ENCODE assay signal across 23 mouse cellular contexts in the genomic region with DNA sequence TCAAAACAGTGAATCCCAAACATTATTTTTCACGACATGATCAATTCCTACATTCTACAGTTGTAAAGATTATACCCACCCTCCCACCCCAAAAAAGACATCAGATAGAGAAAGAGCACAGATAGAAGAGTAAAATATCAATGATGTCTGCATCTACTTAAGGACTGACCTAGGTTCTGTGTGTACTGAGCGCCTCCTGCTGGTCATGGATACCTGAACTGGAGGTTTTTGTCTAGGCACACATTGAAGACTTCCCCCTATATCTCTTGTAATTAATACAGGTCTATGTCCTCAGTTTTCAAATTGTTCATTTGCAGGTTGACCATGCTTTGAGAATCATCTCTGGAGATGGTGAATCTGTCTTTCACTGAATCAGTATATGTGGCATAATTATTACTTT.
DNase-seq lines count a peak whose midpoint lies in the region; ATAC-seq lines count a peak whose summit lies in the region.
"Had no signal": no experiment of that assay in that cellular context is flagged by ENCODE, and none has a peak within 500 bp of the region (broad histone marks: within the 10 kb centered on the region; RNA-seq: fewer than 3 reads in every experiment).

No protein-coding gene starts in this region.

- no peak overlapping the region for H3K9ac ChIP-seq in hindbrain, embryonic 14.5 days
- H3K9ac ChIP-seq: embryonic facial prominence, embryonic 15.5 days; limb, embryonic 15.5 days; midbrain, embryonic 13.5 days; neural tube, embryonic 15.5 days had no signal

- peaks cover 38% of the 10 kb centered on the region for H3K9me3 ChIP-seq in hindbrain, embryonic 14.5 days (ENCODE audit: control insufficient read depth, low read length)
- H3K9me3 ChIP-seq: embryonic facial prominence, embryonic 15.5 days; limb, embryonic 15.5 days had no signal

- ATAC-seq in CD4-positive, CD25-positive, alpha-beta regulatory T cell, adult 4 months, result no peak
- ATAC-seq in hindbrain, embryonic 14.5 days (ENCODE audit: low FRiP score), result no peak
- ATAC-seq: hindbrain, postnatal 0 days; midbrain, embryonic 13.5 days had no signal

- H3K27me3 ChIP-seq in hindbrain, embryonic 14.5 days (ENCODE audit: control insufficient read depth, insufficient read depth, low read length), result no peaks in the 10 kb centered on the region
- H3K27me3 ChIP-seq: embryonic facial prominence, embryonic 15.5 days; limb, embryonic 15.5 days; midbrain, embryonic 13.5 days; neural tube, embryonic 15.5 days had no signal

- WGBS in hindbrain, embryonic 14.5 days, result 47% methylated on average over 2 of the region's 2 CpGs

- no peaks in the 10 kb centered on the region for H3K4me1 ChIP-seq in hindbrain, embryonic 14.5 days (replicated peaks; ENCODE audit: control insufficient read depth, insufficient read depth, low read length)
- H3K4me1 ChIP-seq: embryonic facial prominence, embryonic 15.5 days; forebrain, embryonic 10.5 days; limb, embryonic 15.5 days; midbrain, embryonic 13.5 days; neural tube, embryonic 15.5 days had no signal

- no peaks in the 10 kb centered on the region for H3K36me3 ChIP-seq in hindbrain, embryonic 14.5 days (replicated peaks; ENCODE audit: control insufficient read depth, insufficient read depth)
- H3K36me3 ChIP-seq: embryonic facial prominence, embryonic 15.5 days; forebrain, embryonic 10.5 days; limb, embryonic 15.5 days; midbrain, embryonic 13.5 days; neural tube, embryonic 15.5 days had no signal

- H3K27ac ChIP-seq in hindbrain, embryonic 14.5 days, result no peak overlapping the region
- H3K27ac ChIP-seq: embryonic facial prominence, embryonic 15.5 days; forebrain, embryonic 10.5 days; hindbrain, postnatal 0 days; limb, embryonic 15.5 days; midbrain, embryonic 13.5 days; neural tube, embryonic 15.5 days had no signal

- no peak overlapping the region for H3K4me2 ChIP-seq in hindbrain, embryonic 14.5 days (replicated peaks)
- H3K4me2 ChIP-seq: embryonic facial prominence, embryonic 15.5 days; limb, embryonic 15.5 days; midbrain, embryonic 13.5 days; neural tube, embryonic 15.5 days had no signal

- no peak overlapping the region for H3K4me3 ChIP-seq in hindbrain, embryonic 14.5 days (replicated peaks; ENCODE audit: low read length)
- H3K4me3 ChIP-seq: embryonic facial prominence, embryonic 15.5 days; forebrain, embryonic 10.5 days; limb, embryonic 15.5 days; midbrain, embryonic 13.5 days; neural tube, embryonic 15.5 days had no signal

- peak; percentile 51 for DNase-seq in CD4-positive, CD25-positive, alpha-beta regulatory T cell, adult 2 months (ENCODE audit: low read depth, low spot score)
- peak; percentile 10 for DNase-seq in CD4-positive helper T cell, adult 2 months (ENCODE audit: low read depth, low spot score)
- DNase-seq in ZHBTc4 (ENCODE audit: low read depth, low spot score), result peak; percentile 59
- DNase-seq in thymus, postnatal 0 days (ENCODE audit: low spot score), result peak; percentile 43
- no peak for DNase-seq in heart, adult 11 months
- DNase-seq in hindbrain, embryonic 14.5 days (ENCODE audit: low spot score), result no peak
- no peak for DNase-seq in adrenal gland, adult 8-10 months
- DNase-seq: cerebellum, postnatal 10 days; embryo, embryonic 11 days; gastrocnemius, postnatal 14 days; heart, postnatal 10 days; kidney, adult 2 months; kidney, postnatal 36 days; lung, adult 18-20 months; lung, postnatal 4 days; right cerebral cortex, postnatal 25 days had no signal

Comparison
In these comparisons a context has a peak if more than half of its experiments do, and no peak if none do; other contexts are left out.
1. DNase-seq: peak in CD4-positive, CD25-positive, alpha-beta regulatory T cell, adult 2 months (single experiment), CD4-positive helper T cell, adult 2 months (single experiment), ZHBTc4 (single experiment) and thymus, postnatal 0 days (single experiment); none in heart, adult 11 months (single experiment), hindbrain, embryonic 14.5 days (single experiment) and adrenal gland, adult 8-10 months (single experiment).